Mouse (Mus musculus): ENCODE measurements around the gene Mamld1.

GRCm38 (mm10) chrX:71183671-71184070 lies 133.6 kb downstream of the Mamld1 start:
- TF ChIP-seq MEF2A (IDR thresholded peaks at IDR 0.05; ENCODE audit: extremely low read depth, insufficient replicate concordance, low read depth, low read length, poor library complexity, severe bottlenecking) (no peak), CTCF (IDR thresholded peaks at IDR 0.05 in 2 of 3, conservative IDR thresholded peaks at IDR 0.05 in 1 of 3; ENCODE audit: control insufficient read depth in 1 of 3, insufficient read depth in 1 of 3, low read depth in 2 of 3, low read length in 3 of 3, poor library complexity in 1 of 3, severe bottlenecking in 1 of 3) (no peak), HCFC1 (IDR thresholded peaks at IDR 0.05; ENCODE audit: low read depth, low read length) (no peak), POLR2A (IDR thresholded peaks at IDR 0.05; ENCODE audit: control insufficient read depth in 1 of 2, insufficient read depth in 1 of 2, low read depth in 1 of 2, low read length in 2 of 2, poor library complexity in 1 of 2) (no peak), MXI1 (IDR thresholded peaks at IDR 0.05; ENCODE audit: low read depth, low read length) (no peak), MAX (IDR thresholded peaks at IDR 0.05; ENCODE audit: low read length) (no peak), GATA1 (IDR thresholded peaks at IDR 0.05; ENCODE audit: low read depth, low read length) (no peak), RAD21 (IDR thresholded peaks at IDR 0.05; ENCODE audit: low read depth, low read length) (no peak), USF1 (IDR thresholded peaks at IDR 0.05; ENCODE audit: low read depth, low read length) (no peak), UBTF (IDR thresholded peaks at IDR 0.05; ENCODE audit: borderline replicate concordance, insufficient read depth, low read depth, low read length) (no peak), EP300 (IDR thresholded peaks at IDR 0.05; ENCODE audit: low read depth in 1 of 2, low read length in 2 of 2) (no peak), POLR2AphosphoS5 (IDR thresholded peaks at IDR 0.05; ENCODE audit: borderline replicate concordance, low read depth, low read length) (no peak), TCF12 (IDR thresholded peaks at IDR 0.05; ENCODE audit: low read depth, low read length) (no peak), ZNF384 (IDR thresholded peaks at IDR 0.05; ENCODE audit: low read depth, low read length) (no peak)

Measured in MEL (cell line).